Mouse (Mus musculus) kidney, postnatal 25 days (tissue): ENCODE data around the gene Ccer2.

Source experiments
- DNase-seq, 2 experiments: peaks; one replicate each; pipeline ENCODE4 v3.0.0; 2021; ENCODE audit warnings: mixed read lengths in 2 of 2

Ccer2 gene

GRCm38 (mm10) chr7:28758623-28759022 lies 2.6 kb downstream of the Ccer2 start:
- no peak for DNase-seq

GRCm38 (mm10) chr7:28761907-28762306 lies 5.9 kb downstream of the Ccer2 start:
- peak in 1 of 2 experiments; percentile 51 for DNase-seq

- no peak for DNase-seq
Observed at GRCm38 (mm10) chr7:28765211-28765610, 9.2 kb downstream of the Ccer2 start.

GRCm38 (mm10) chr7:28766173-28766879 lies 10.4 kb downstream of the Ccer2 start, which contains the start of gene Sirt2:
Gene Sirt2, plus strand, starts transcription at chr7:28766735.
- peak; percentile 98 to 99 for DNase-seq

GRCm38 (mm10) chr7:28766910-28767309 lies 10.9 kb downstream of the Ccer2 start:
- DNase-seq: no peak

- DNase-seq: no peak
Observed at GRCm38 (mm10) chr7:28767462-28767965, 11.5 kb downstream of the Ccer2 start, which contains the start of gene Nfkbib. Gene Nfkbib, minus strand, starts transcription at chr7:28767512.

GRCm38 (mm10) chr7:28769414-28769958 lies 13.5 kb downstream of the Ccer2 start:
- DNase-seq: no peak

- DNase-seq: no peak
Observed at GRCm38 (mm10) chr7:28770309-28770708, 14.3 kb downstream of the Ccer2 start.

- DNase-seq: peak in 1 of 2 experiments; percentile 50
Observed at GRCm38 (mm10) chr7:28771867-28772266, 15.9 kb downstream of the Ccer2 start.

GRCm38 (mm10) chr7:28773163-28773562 lies 17.2 kb downstream of the Ccer2 start:
- no peak for DNase-seq

GRCm38 (mm10) chr7:28774164-28774563 lies 18.2 kb downstream of the Ccer2 start:
- no peak for DNase-seq

GRCm38 (mm10) chr7:28775129-28775528 lies 19.2 kb downstream of the Ccer2 start:
- no peak for DNase-seq

GRCm38 (mm10) chr7:28778825-28779224 lies 22.9 kb downstream of the Ccer2 start:
- DNase-seq: no peak

GRCm38 (mm10) chr7:28780067-28780658 lies 24.2 kb downstream of the Ccer2 start:
- peak; percentile 84 to 94 for DNase-seq

GRCm38 (mm10) chr7:28780857-28781256 lies 24.9 kb downstream of the Ccer2 start:
- peak in 1 of 2 experiments; percentile 43 for DNase-seq

- no peak for DNase-seq
Observed at GRCm38 (mm10) chr7:28781261-28781663, 25.3 kb downstream of the Ccer2 start.

- no peak for DNase-seq
Observed at GRCm38 (mm10) chr7:28785161-28785560, 29.2 kb downstream of the Ccer2 start.

- no peak for DNase-seq
Observed at GRCm38 (mm10) chr7:28787884-28788283, 31.9 kb downstream of the Ccer2 start.

- no peak for DNase-seq
Observed at GRCm38 (mm10) chr7:28788307-28789195, 32.6 kb downstream of the Ccer2 start, which contains the start of gene Rinl. Gene Rinl, plus strand, starts transcription at chr7:28788969.

- no peak for DNase-seq
Observed at GRCm38 (mm10) chr7:28789235-28789634, 33.3 kb downstream of the Ccer2 start.

- peak; percentile 46 to 72 for DNase-seq
Observed at GRCm38 (mm10) chr7:28790066-28790806, 34.3 kb downstream of the Ccer2 start.

GRCm38 (mm10) chr7:28791706-28792105 lies 35.7 kb downstream of the Ccer2 start:
- no peak for DNase-seq
